Mouse (Mus musculus) stomach, embryonic 14.5 days (tissue): ENCODE results near the gene Frmd4a. TPM values are rescaled to one million over a fixed set of nuclear protein-coding genes. Genes with fewer than 3 reads are reported as not detected.
"Not testable (repeated sequence)": the region's sequence is repeated elsewhere in the genome, so short reads cannot be mapped to it uniquely, and the experiment has no call there.

Experiments
- ATAC-seq: fragments of 200-750 bp; cut with Nextera tagmentation; 2 replicates; pipeline ENCODE4 v1.8.0; 2017; ENCODE audit warnings: low read depth, moderate TSS enrichment; ENCODE audit not compliant: insufficient number of reproducible peaks, insufficient read depth, low FRiP score
- H3K27ac ChIP-seq: fragments of 300-500 bp; sonication (generic); 2 replicates; pipeline ENCODE4 v1.5.1; 2014; ENCODE audit warnings: mild to moderate bottlenecking, low read length, moderate library complexity, mixed read lengths
- H3K27me3 ChIP-seq: fragments of 300-500 bp; sonication (generic); 2 replicates; pipeline ENCODE4 v1.6.1; 2014; ENCODE audit warnings: low read length, control low read depth, mixed read lengths; ENCODE audit not compliant: control insufficient read depth, insufficient read depth
- H3K36me3 ChIP-seq: fragments of 300-500 bp; sonication (generic); 2 replicates; pipeline ENCODE4 v1.6.1; 2014; ENCODE audit warnings: mild to moderate bottlenecking, control low read depth, low read length, moderate library complexity, mixed read lengths; ENCODE audit not compliant: control insufficient read depth, insufficient read depth
- H3K4me1 ChIP-seq: fragments of 300-500 bp; sonication (generic); 2 replicates; pipeline ENCODE4 v1.6.1; 2014; ENCODE audit warnings: low read length, control low read depth, mixed read lengths; ENCODE audit not compliant: control insufficient read depth, insufficient read depth
- H3K4me2 ChIP-seq: fragments of 300-500 bp; sonication (generic); replicated peaks from 2 replicates; pipeline ENCODE4 v1.6.1; 2014; ENCODE audit warnings: low read depth, low read length, control low read depth
- H3K4me3 ChIP-seq: fragments of 300-500 bp; sonication (generic); 2 replicates; pipeline ENCODE4 v1.5.1; 2014; ENCODE audit warnings: low read depth, low read length, control low read depth
- H3K9ac ChIP-seq: fragments of 300-500 bp; sonication (generic); replicated peaks from 2 replicates; pipeline ENCODE4 v1.6.1; 2014; ENCODE audit warnings: low read depth, mild to moderate bottlenecking, control low read depth, low read length, moderate library complexity, mixed read lengths
- H3K9me3 ChIP-seq: fragments of 300-500 bp; sonication (generic); 2 replicates; pipeline ENCODE4 v1.6.1; 2016; ENCODE audit warnings: low read depth, low read length, control low read depth; ENCODE audit not compliant: control insufficient read depth
- WGBS: fragments of 180-500 bp; shearing (Covaris S2); extraction: QIAGEN DNeasy Blood & Tissue Kit; methylation state at CpG from one replicate; pipeline ENCODE4 v1.1.7; 2014; 5-methylcytosine and 5-hydroxymethylcytosine counted together
- polyA plus RNA-seq: library from polyadenylated mRNA; unstranded; fragments of >200 nt; fragmentation: Nextera tagmentation; extraction: Ambion mirVana; gene quantifications from 2 replicates; pipeline ENCODE4 v1.2.1, GENCODE M21; 2014

The Frmd4a gene
- polyA plus RNA-seq, 1 experiment from 2014 or later = 42.4 TPM

DNA sequence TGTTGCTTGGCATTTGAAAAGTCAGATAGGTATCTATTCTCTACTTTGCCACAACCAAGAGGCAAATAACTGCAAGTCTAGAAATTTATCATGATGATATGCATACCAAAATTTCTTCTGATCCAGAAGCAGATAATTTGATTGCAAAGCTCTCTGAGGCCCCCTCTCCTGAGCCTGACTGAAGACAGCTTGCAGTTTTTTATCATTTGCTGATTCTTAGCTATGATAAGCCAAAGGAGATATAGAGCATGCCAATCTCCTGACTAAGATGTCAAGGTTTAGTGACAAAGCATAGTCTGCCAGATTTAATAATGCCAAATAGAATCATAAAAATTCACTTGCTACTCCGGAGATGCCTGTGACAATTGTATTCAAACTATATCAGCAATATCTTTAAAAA lies 240.1 kb downstream of the Frmd4a start:
- H3K9ac ChIP-seq = no peak overlapping the region
- no peak for ATAC-seq

DNA sequence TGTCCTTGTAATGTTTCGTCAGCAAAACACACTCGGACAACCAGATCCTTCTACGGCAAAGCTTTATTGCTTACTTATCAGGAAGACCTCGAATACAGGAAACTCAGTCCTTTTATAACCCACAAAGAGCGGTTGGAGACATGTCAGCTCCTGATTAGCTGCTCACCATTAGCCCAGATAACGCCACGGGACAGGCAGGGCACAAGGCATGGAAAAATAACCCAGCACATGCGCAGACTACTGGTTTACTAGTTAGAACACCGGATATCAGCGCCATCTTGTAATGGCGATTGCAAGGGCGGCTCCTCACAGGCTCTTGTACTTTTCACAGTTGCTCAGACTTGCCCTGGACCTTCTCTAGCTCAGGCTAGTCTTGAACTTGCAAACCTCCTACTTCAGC lies 241.3 kb downstream of the Frmd4a start:
- not testable (repeated sequence) for H3K36me3 ChIP-seq, H3K27me3 ChIP-seq, H3K4me2 ChIP-seq, H3K9me3 ChIP-seq, H3K9ac ChIP-seq, ATAC-seq, H3K4me3 ChIP-seq, H3K27ac ChIP-seq, H3K4me1 ChIP-seq
- WGBS = 91% methylated on average over 12 of the region's 12 CpGs

More for the DNA sequence above, 240.1 kb downstream of the Frmd4a start:
- H3K27me3 ChIP-seq = no peaks in the 10 kb centered on the region
- WGBS = 98% methylated on average over 1 of the region's 1 CpGs
- no peaks in the 10 kb centered on the region for H3K9me3 ChIP-seq
- H3K4me3 ChIP-seq = no peak overlapping the region
- no peaks in the 10 kb centered on the region for H3K36me3 ChIP-seq
- H3K27ac ChIP-seq = no peak overlapping the region
- no peak overlapping the region for H3K4me2 ChIP-seq
- peaks cover 8% of the 10 kb centered on the region for H3K4me1 ChIP-seq

- H3K4me3 ChIP-seq = no peak overlapping the region
- 0 out of 2 replicates have a peak, but pooled peaks have one; percentile 10 for ATAC-seq
- WGBS = 52% methylated on average over 10 of the region's 10 CpGs
- H3K27me3 ChIP-seq = no peaks in the 10 kb centered on the region
- no peaks in the 10 kb centered on the region for H3K4me1 ChIP-seq
- no peak overlapping the region for H3K9ac ChIP-seq
- no peak overlapping the region for H3K4me2 ChIP-seq
- H3K36me3 ChIP-seq = no peaks in the 10 kb centered on the region
- H3K27ac ChIP-seq = no peak overlapping the region
- H3K9me3 ChIP-seq = no peaks in the 10 kb centered on the region
Observed at GRCm38 (mm10) chr2:4260324-4261058, 243.0 kb downstream of the Frmd4a start.

DNA sequence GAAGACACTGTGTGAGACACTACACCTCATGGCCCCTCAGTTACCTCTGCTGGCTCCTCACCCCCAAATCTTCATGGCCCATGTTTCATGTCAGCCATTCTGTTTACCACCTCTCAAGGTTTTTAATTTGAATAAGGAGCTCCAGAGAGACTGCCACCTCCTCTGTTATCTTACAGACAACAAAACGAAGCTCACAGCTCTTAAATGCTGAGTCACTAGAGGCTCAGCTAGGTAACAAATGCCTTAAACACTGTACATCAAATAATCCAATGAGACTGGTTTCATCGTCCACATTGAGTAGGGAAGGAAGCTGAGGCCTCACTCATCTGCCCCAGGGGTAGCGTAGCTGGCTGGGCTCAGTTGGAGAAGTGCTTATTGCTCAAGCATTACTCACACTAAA lies 245.2 kb downstream of the Frmd4a start:
- H3K27me3 ChIP-seq = no peaks in the 10 kb centered on the region
- H3K9me3 ChIP-seq = no peaks in the 10 kb centered on the region

DNA sequence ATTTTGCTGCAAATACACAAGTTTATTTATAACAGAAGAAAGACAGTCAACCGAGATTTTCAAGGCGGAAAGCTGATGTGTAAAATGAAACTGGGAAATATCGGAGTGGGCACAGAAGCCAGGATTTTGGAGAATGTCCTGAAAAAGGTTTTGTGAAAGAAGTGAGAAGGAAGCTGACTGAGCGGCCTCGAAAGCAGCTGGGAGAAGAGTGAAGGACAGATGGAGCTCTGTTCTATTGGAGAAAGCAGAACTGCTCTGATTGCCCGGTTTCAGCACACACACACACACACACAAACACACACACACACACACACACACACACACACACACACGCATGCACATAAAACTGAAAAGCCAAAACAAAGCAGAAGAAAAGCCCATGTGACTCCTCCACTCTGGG lies 249.9 kb downstream of the Frmd4a start:
- Histone ChIP-seq H3K4me1 (no peaks in the 10 kb centered on the region), H3K27me3 (no peaks in the 10 kb centered on the region), H3K9ac (no peak overlapping the region), H3K36me3 (no peaks in the 10 kb centered on the region), H3K9me3 (no peaks in the 10 kb centered on the region), H3K4me3 (no peak overlapping the region), H3K4me2 (no peak overlapping the region), H3K27ac (no peak overlapping the region)
- whole genome bisulfite sequencing = 87% methylated on average over 6 of the region's 7 CpGs
- ATAC-seq = no peak

More for the DNA sequence above, 245.2 kb downstream of the Frmd4a start:
- no peak for ATAC-seq
- no peak overlapping the region for H3K27ac ChIP-seq
- no peaks in the 10 kb centered on the region for H3K4me1 ChIP-seq
- H3K36me3 ChIP-seq = no peaks in the 10 kb centered on the region
- H3K9ac ChIP-seq = no peak overlapping the region
- WGBS = 78% methylated on average over 3 of the region's 3 CpGs
- H3K4me3 ChIP-seq = no peak overlapping the region
- no peak overlapping the region for H3K4me2 ChIP-seq

DNA sequence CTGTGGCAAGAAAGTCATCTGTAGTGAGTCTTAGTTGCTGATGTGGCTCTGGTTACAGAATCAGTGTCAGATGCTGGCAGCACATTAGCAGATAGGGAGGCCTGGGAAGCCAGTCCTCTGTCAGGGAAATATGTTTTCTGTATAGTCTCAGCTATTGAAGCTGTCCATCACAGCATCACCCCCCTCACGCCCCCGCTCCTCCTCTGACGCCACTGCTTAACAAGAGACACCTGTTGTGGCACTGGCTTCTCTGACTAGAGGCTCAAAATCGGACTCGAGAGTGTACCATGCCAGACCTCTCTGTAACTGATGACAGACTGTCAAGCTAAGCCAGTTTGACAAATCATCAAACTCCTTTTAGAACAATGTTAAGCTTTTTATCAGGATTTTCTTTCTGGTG lies 265.3 kb downstream of the Frmd4a start:
- ATAC-seq = peak; percentile 64; the same call in 1 of the 2 replicates
- Histone ChIP-seq H3K4me1 (peaks cover 23% of the 10 kb centered on the region), H3K9ac (no peak overlapping the region), H3K27me3 (no peaks in the 10 kb centered on the region), H3K9me3 (no peaks in the 10 kb centered on the region), H3K4me3 (no peak overlapping the region), H3K36me3 (no peaks in the 10 kb centered on the region), H3K4me2 (no peak overlapping the region), H3K27ac (no peak overlapping the region)
- 11% methylated on average over 5 of the region's 5 CpGs for WGBS

DNA sequence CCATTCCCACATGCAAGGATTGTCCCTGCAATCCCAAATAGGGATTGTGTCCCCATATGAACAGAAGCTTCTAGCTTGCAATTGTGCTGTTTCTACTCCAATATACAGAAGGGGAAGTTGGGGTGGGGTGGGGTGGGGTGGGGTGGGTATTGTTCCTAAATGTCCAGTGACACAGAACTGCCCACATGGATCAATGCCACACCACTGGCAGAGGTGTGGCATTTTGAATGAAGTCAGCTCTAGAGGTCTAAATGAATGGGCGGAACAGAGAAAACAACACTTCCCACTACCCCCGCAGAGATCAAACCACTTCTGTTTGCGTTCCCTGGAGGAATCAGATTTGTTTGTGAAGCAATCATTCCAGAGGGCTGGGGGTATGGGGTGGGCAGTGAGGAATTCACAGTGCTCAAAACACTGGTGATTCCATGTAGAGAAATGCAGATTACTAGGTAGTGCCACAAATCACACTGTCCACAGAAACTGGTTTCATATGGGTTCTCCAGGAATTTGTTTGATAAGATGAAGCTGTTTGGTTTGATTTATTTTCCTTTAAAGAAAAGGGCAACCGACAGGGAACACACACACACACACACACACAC lies 268.3 kb downstream of the Frmd4a start:
- Histone ChIP-seq H3K9ac (no peak overlapping the region), H3K4me2 (0 out of 2 replicates have a peak overlapping the region, but pooled peaks have one; percentile 19), H3K27me3 (no peaks in the 10 kb centered on the region), H3K4me1 (peaks cover 23% of the 10 kb centered on the region), H3K27ac (no peak overlapping the region), H3K36me3 (no peaks in the 10 kb centered on the region), H3K9me3 (no peaks in the 10 kb centered on the region), H3K4me3 (no peak overlapping the region)
- no peak for ATAC-seq
- WGBS = 23% methylated on average over 4 of the region's 4 CpGs

DNA sequence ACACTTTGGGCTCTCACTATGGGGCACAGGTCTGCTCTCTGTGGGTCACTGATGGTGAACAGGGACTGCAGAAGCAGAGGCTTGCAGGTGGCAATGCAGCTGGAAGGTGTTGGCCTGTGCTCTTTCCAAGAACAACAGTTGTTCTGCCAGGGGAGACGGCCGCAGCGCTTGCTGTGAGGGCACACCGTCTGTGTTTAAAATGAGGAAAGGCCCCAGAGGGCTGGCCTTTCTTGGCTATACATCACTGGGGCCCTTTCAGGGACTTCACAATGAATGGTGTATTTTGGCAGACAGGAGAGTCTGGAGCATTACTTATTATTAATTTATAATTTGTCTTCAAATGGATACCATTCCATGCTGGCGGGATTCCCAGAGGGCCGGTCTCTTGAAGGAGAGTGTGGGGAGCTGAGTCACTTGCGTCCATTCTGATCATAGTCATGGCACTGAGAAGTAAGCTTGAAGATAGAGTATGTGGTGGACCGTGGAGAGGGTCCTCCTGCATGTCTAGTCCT lies 268.9 kb downstream of the Frmd4a start:
- Histone ChIP-seq H3K4me1 (peaks cover 23% of the 10 kb centered on the region), H3K9ac (no peak overlapping the region), H3K4me3 (no peak overlapping the region; the same call in 1 of the 2 replicates), H3K4me2 (peak overlapping the region; percentile 19; the same call in 1 of the 2 replicates), H3K36me3 (no peaks in the 10 kb centered on the region), H3K27ac (peak overlapping the region; percentile 49; the same call in 1 of the 2 replicates), H3K27me3 (no peaks in the 10 kb centered on the region), H3K9me3 (no peaks in the 10 kb centered on the region)
- ATAC-seq = peak; percentile 73
- 17% methylated on average over 8 of the region's 8 CpGs for WGBS
